Mouse (Mus musculus) ES-E14 (cell line): ENCODE measurements around the gene Vegfa. TPM values are rescaled to one million over a fixed set of nuclear protein-coding genes. Genes with fewer than 3 reads are reported as not detected.

Source experiments
- DNase-seq: peaks from one replicate; pipeline ENCODE4 v3.0.0-alpha.2; 2013; ENCODE audit warnings: low read depth, low spot score
- H3K27ac ChIP-seq: 2 replicates; pipeline ENCODE4 v1.5.1; 2012; ENCODE audit warnings: low read depth, mild to moderate bottlenecking, low read length, moderate library complexity, mixed read lengths; ENCODE audit not compliant: poor library complexity, insufficient read depth, severe bottlenecking
- H3K36me3 ChIP-seq: 2 replicates; pipeline ENCODE4 v1.6.1; 2012; ENCODE audit warnings: mild to moderate bottlenecking, low read length, moderate library complexity, mixed read lengths; ENCODE audit not compliant: control insufficient read depth, poor library complexity, insufficient read depth, severe bottlenecking
- H3K4me1 ChIP-seq, 2 experiments: fragments of 150-350 bp in 1 of 2; sonication (generic) in 1 of 2; 2 replicates each; pipeline ENCODE4 v1.6.1; 2012; ENCODE audit warnings: low read length in 2 of 2, mild to moderate bottlenecking in 1 of 2, mixed read lengths in 1 of 2; ENCODE audit not compliant: control insufficient read depth in 2 of 2, insufficient read depth in 2 of 2, poor library complexity in 1 of 2
- H3K4me3 ChIP-seq, 2 experiments: fragments of 150-350 bp in 1 of 2; sonication (generic) in 1 of 2; 2 replicates each; pipeline ENCODE4 v1.5.1; 2012; ENCODE audit warnings: low read length in 2 of 2, low read depth in 1 of 2, mild to moderate bottlenecking in 1 of 2, mixed read lengths in 1 of 2; ENCODE audit not compliant: insufficient read depth in 1 of 2, poor library complexity in 1 of 2, severe bottlenecking in 1 of 2
- H3K9ac ChIP-seq: 2 replicates; pipeline ENCODE4 v1.6.1; 2012; ENCODE audit warnings: low read depth, mild to moderate bottlenecking, low read length, mixed read lengths; ENCODE audit not compliant: poor library complexity, insufficient read depth, severe bottlenecking
- H3K9me3 ChIP-seq: fragments of 150-350 bp; sonication (generic); 2 replicates; pipeline ENCODE4 v1.6.1; 2012; ENCODE audit warnings: low read depth, mild to moderate bottlenecking, low read length; ENCODE audit not compliant: control insufficient read depth, insufficient read depth
- CHD2 ChIP-seq: IDR thresholded peaks from 2 replicates; pipeline ENCODE4 v1.6.1; 2014; ENCODE audit warnings: mild to moderate bottlenecking, low read depth, low read length, inconsistent platforms
- HCFC1 ChIP-seq: IDR thresholded peaks from 2 replicates; pipeline ENCODE4 v1.6.1; 2012; ENCODE audit warnings: low read length, inconsistent platforms, borderline replicate concordance; ENCODE audit not compliant: insufficient read depth
- MAFK ChIP-seq: IDR thresholded peaks from 2 replicates; pipeline ENCODE4 v1.6.1; 2014; ENCODE audit warnings: mild to moderate bottlenecking, low read depth, low read length, inconsistent platforms; ENCODE audit not compliant: insufficient read depth
- ZC3H11A ChIP-seq: IDR thresholded peaks from 2 replicates; pipeline ENCODE4 v1.6.1; 2012; ENCODE audit warnings: low read depth, mild to moderate bottlenecking, inconsistent platforms, low read length, borderline replicate concordance
- ZNF384 ChIP-seq: IDR thresholded peaks from 2 replicates; pipeline ENCODE4 v1.6.1; 2012; ENCODE audit warnings: low read depth, low read length, inconsistent platforms
- in situ Hi-C, 2 experiments: fragments of 600-800 bp; cut with MboI; formaldehyde crosslinking; loops; one replicate each; pipeline ENCODE4 v1.15.1; 2025; ENCODE audit warnings: low sequenced_read_pairs in 2 of 2, inconsistent platforms in 1 of 2; ENCODE audit not compliant: unreplicated experiment in 2 of 2
- total RNA-seq: library from RNA; depleted of rRNA; stranded (reverse); fragments of 300-350 nt; gene quantifications from 2 replicates; pipeline ENCODE4 v1.2.3, GENCODE M21; 2012; rRNA removed

The Vegfa gene
- 53.0 and 112 TPM in 2 replicates for total RNA-seq

DNA sequence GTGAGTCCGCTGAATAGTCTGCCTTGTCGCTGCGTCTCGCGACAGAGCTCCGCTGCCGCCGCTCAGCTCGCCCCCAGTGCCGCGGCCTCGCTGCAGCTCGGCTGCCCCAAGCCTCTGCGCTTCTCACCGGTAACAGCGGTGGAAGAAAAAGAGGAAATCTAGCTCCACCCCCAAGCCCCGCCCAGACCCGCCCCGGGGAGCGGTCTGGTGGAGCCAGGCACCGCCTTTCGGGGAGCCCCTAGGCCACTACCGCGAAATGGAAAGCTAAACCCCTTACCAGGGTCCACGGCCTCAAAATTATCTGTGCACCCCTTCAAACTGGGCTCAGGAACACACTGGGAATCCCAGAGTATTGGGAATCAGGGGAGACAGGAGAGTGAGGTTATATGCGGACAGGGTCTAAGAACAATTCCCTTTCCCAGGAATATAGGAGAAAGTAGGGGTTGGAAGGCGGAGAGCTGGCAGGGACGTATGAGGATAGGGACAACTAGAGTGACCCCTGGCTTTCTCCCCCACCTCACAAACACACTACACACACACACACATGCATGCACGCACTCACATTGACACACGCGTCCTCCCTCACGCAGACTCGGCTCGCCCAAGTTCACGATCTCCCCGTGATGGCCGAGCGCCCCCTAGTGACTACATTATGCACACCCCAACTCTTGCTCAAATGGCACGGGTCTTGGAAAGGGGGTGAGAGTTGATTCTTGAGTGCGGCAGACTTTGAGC lies at the start of gene Vegfa:
Vegfa (minus strand) TSS at position 113 of the 735 bp plus-strand sequence.
- H3K36me3 ChIP-seq: no peaks in the 10 kb centered on the region
- H3K9ac ChIP-seq: peak within 1 kb of the TSS; percentile 85
- peaks cover under 1 to 17% of the 10 kb centered on the region in 2 experiments; a peak in 3 of 4 replicates for H3K4me1 ChIP-seq
- DNase-seq: peak; percentile 92
- no peak within 1 kb of the TSS for H3K27ac ChIP-seq
- peak within 1 kb of the TSS; percentile 72 to 86 for H3K4me3 ChIP-seq
- TF ChIP-seq MAFK (no peak), CHD2 (0 out of 2 replicates have a peak, but pooled peaks have one; percentile 51), HCFC1 (no peak; the same call in 1 of the 2 replicates), ZNF384 (no peak), ZC3H11A (peak; percentile 83)
- no peaks in the 10 kb centered on the region for H3K9me3 ChIP-seq
- in situ Hi-C loops: loop anchor here in 1 of 2 experiments (5.0 kb wide), 1 partner anchor 300 kb away; the partner anchor contains the start of gene 1600014C23Rik

DNA sequence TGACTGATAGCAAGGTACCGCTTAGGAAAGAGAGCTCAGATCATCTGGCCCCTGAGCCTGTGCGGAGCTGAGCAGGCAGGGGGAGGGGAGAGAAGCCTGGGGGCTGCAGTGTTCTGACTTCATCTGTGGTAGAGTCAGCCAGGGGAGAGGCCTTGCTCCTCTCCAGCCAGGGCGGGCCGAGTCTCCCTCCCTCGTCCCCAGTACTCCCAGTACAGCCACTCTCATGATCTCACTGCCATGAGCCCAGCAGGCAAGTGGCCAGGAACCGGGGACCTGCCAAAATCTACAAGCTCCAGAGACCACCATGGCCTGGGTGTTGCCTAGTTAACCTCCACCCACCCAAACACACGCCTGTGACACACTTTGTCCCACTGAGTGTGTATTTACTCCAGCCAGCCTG lies 49.5 kb upstream of the Vegfa start:
- Histone ChIP-seq H3K4me3 (no peak overlapping the region), H3K27ac (no peak overlapping the region; the same call in 1 of the 2 replicates), H3K9me3 (no peaks in the 10 kb centered on the region), H3K4me1 (peaks cover 3 to 15% of the 10 kb centered on the region in 2 experiments; a peak in 2 of 4 replicates), H3K36me3 (no peaks in the 10 kb centered on the region), H3K9ac (no peak overlapping the region)
- in situ Hi-C loops: no loop called here
- no peak for TF ChIP-seq ZNF384
- TF ChIP-seq HCFC1: no peak
- TF ChIP-seq ZC3H11A: no peak
- no peak for TF ChIP-seq MAFK
- no peak for TF ChIP-seq CHD2
- DNase-seq: no peak

DNA sequence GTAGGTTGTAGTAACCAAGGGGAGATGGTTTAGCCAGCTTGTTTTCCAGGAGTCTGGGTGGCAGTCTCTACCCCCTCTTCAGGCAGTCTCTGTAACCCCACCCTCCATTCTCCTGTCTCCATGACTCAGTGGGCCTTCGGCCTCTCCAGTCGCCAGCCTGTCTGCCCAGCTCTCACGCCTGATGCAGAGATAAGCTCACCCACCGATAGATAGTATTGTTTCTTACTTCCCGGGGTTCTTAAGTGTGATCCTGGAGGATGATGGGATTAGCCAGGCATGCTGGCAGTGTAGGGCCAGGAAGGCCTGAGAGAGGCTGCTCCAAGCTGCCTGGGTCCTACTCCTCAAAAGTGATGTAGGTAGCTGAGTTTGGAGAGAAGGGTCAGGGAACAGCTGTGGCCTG lies 48.9 kb upstream of the Vegfa start:
- H3K27ac ChIP-seq: no peak overlapping the region; the same call in 1 of the 2 replicates
- in situ Hi-C loops: no loop called here
- H3K9ac ChIP-seq: no peak overlapping the region
- no peak for DNase-seq
- H3K4me3 ChIP-seq: no peak overlapping the region
- H3K36me3 ChIP-seq: no peaks in the 10 kb centered on the region
- peaks cover 3 to 15% of the 10 kb centered on the region in 2 experiments; a peak in 1 of 4 replicates for H3K4me1 ChIP-seq
- TF ChIP-seq MAFK (no peak), HCFC1 (no peak), ZC3H11A (no peak), ZNF384 (no peak), CHD2 (no peak)
- H3K9me3 ChIP-seq: no peaks in the 10 kb centered on the region

DNA sequence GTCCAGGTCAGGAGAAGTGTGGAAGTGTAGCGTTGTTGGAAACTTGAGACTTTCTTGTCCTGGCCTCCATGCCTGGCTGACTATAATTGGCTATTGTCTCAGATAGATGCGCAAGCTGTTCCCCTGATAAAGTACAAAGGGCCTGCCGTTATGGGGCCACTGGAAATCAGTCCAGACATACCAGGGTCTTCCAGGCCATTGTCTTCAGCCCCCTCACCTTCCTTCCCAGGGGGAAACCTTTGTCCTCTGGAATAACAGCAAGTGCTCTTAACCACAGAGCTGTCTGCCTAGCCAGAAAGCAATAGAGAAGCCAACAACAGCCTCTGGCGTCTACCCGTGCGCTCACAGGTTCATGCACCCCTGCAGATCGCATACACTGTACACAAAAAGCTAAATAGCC lies 48.2 kb upstream of the Vegfa start:
- DNase-seq: no peak
- Histone ChIP-seq H3K9me3 (no peaks in the 10 kb centered on the region), H3K4me3 (no peak overlapping the region), H3K27ac (no peak overlapping the region), H3K4me1 (peaks cover 3 to 15% of the 10 kb centered on the region in 2 experiments; a peak in 1 of 4 replicates), H3K9ac (no peak overlapping the region), H3K36me3 (no peaks in the 10 kb centered on the region)
- in situ Hi-C loops: no loop called here
- TF ChIP-seq ZNF384 (no peak), ZC3H11A (0 out of 2 replicates have a peak, but pooled peaks have one; percentile 2)
